Mouse (Mus musculus) kidney, adult 2 months (tissue): Measurements from ENCODE around the gene Map4k2.

ENCODE experiments used
- CTCF ChIP-seq: fragments of 200-500 bp; conservative IDR thresholded peaks from 2 replicates; pipeline ENCODE4 v1.5.1; 2011; ENCODE audit warnings: low read depth, mild to moderate bottlenecking, control low read depth, low read length, moderate library complexity, mixed read lengths; ENCODE audit not compliant: insufficient read depth, insufficient read length
- POLR2A ChIP-seq: fragments of 200-500 bp; IDR thresholded peaks from one replicate; pipeline ENCODE4 v1.6.1; 2011; ENCODE audit warnings: low read depth, low read length, control low read depth

GRCm38 (mm10) chr19:6331178-6331577, 9.8 kb upstream of the Map4k2 start:
- TF ChIP-seq POLR2A (no peak), CTCF (no peak)
